Mouse (Mus musculus) heart, postnatal 0 days (tissue): ENCODE measurements around the gene Dydc2.

Experiments used
- CTCF ChIP-seq: IDR thresholded peaks from 2 replicates; pipeline ENCODE4 v1.5.1; 2016; ENCODE audit warnings: antibody characterized with exemption, control low read depth, low read depth
- EP300 ChIP-seq: IDR thresholded peaks from 2 replicates; pipeline ENCODE4 v1.6.1; 2016; ENCODE audit warnings: antibody characterized with exemption, low read depth

DNA sequence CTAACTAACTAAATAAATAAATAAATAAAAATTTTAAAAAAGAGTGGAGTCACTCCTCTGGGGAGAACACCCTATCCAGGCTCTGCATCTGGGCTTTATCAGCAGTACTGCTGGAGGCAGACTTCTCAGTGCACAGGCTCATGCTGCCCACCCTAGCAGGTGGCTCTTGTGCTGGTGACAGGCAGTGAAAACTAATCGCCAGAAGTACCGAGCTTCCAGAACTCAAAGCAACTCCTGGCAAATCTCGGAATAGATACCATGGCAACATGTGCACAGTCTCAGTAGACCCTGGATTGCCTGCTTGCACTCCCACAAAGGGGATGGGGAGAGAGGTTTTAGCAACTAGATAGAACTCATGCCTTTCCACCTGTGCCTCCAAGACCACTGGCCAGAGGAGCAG lies 62.1 kb downstream of the Dydc2 start:
- TF ChIP-seq CTCF (no peak), EP300 (no peak)
